Comparison of ENCODE assay signal across 28 mouse cellular contexts in genomic region chr2:27059187-27059586, GRCm38 (mm10). TPM values are rescaled to one million over a fixed set of nuclear protein-coding genes. Genes with fewer than 3 reads are reported as not detected.
DNase-seq lines count a peak whose midpoint lies in the region; ATAC-seq and TF ChIP-seq lines count a peak whose summit lies in the region.
"Had no signal": no experiment of that assay in that cellular context is flagged by ENCODE, and none has a peak within 500 bp of the region (broad histone marks: within the 10 kb centered on the region; RNA-seq: fewer than 3 reads in every experiment).

No protein-coding gene starts in this region.

- peak overlapping the region; percentile 36; the same call in 1 of the 2 replicates for H3K4me2 ChIP-seq in intestine, embryonic 15.5 days (replicated peaks)
- H3K4me2 ChIP-seq in intestine, embryonic 16.5 days (ENCODE audit: low read depth, low read length), result no peak overlapping the region
- H3K4me2 ChIP-seq in limb, embryonic 13.5 days (replicated peaks), result peak overlapping the region; percentile 50
- H3K4me2 ChIP-seq in forebrain, embryonic 11.5 days (ENCODE audit: low read depth, low read length, severe bottlenecking), result no peak overlapping the region
- H3K4me2 ChIP-seq: heart, embryonic 15.5 days; kidney, embryonic 15.5 days; liver, embryonic 11.5 days had no signal

- ATAC-seq in intestine, embryonic 15.5 days, result no peak
- no peak for ATAC-seq in intestine, embryonic 16.5 days
- peak; percentile 48; the same call in 1 of the 2 replicates for ATAC-seq in limb, embryonic 13.5 days (ENCODE audit: low FRiP score, low read depth)
- no peak for ATAC-seq in forebrain, embryonic 11.5 days (replicated peaks; ENCODE audit: low FRiP score)
- ATAC-seq: activated CD4-positive, CD25-positive, alpha-beta regulatory T cell, adult 4 months; forebrain, embryonic 14.5 days; hindbrain, postnatal 0 days; liver, postnatal 0 days had no signal

- no peak for TF ChIP-seq POLR2A in brain, embryonic 14.5 days (IDR thresholded peaks at IDR 0.05; ENCODE audit: borderline replicate concordance, extremely low read depth, insufficient read depth, insufficient read length, poor library complexity, severe bottlenecking)

- no peaks in the 10 kb centered on the region for H3K36me3 ChIP-seq in intestine, embryonic 15.5 days
- H3K36me3 ChIP-seq in intestine, embryonic 16.5 days (ENCODE audit: control insufficient read depth, insufficient read depth, low read length), result no peaks in the 10 kb centered on the region
- no peaks in the 10 kb centered on the region for H3K36me3 ChIP-seq in limb, embryonic 13.5 days
- no peaks in the 10 kb centered on the region for H3K36me3 ChIP-seq in forebrain, embryonic 11.5 days (ENCODE audit: control insufficient read depth, insufficient read depth, low read length)
- H3K36me3 ChIP-seq: heart, embryonic 15.5 days; kidney, embryonic 15.5 days; neural tube, embryonic 12.5 days had no signal

- H3K4me3 ChIP-seq in intestine, embryonic 15.5 days (replicated peaks), result no peak overlapping the region
- no peak overlapping the region for H3K4me3 ChIP-seq in intestine, embryonic 16.5 days (ENCODE audit: low read length)
- no peak overlapping the region for H3K4me3 ChIP-seq in limb, embryonic 13.5 days
- no peak overlapping the region for H3K4me3 ChIP-seq in forebrain, embryonic 11.5 days (ENCODE audit: low read depth, low read length)
- H3K4me3 ChIP-seq: erythroblast, embryonic 14.5 days; heart, embryonic 15.5 days; kidney, embryonic 15.5 days; megakaryocyte, embryonic 14.5 days; neural tube, embryonic 12.5 days had no signal

- no peaks in the 10 kb centered on the region for H3K27me3 ChIP-seq in intestine, embryonic 15.5 days (replicated peaks)
- H3K27me3 ChIP-seq in intestine, embryonic 16.5 days (replicated peaks; ENCODE audit: control insufficient read depth, insufficient read depth, low read length), result no peaks in the 10 kb centered on the region
- no peaks in the 10 kb centered on the region for H3K27me3 ChIP-seq in limb, embryonic 13.5 days
- H3K27me3 ChIP-seq in forebrain, embryonic 11.5 days (ENCODE audit: control insufficient read depth, insufficient read depth, low read length), result no peaks in the 10 kb centered on the region
- H3K27me3 ChIP-seq: heart, embryonic 15.5 days; kidney, embryonic 15.5 days; neural tube, embryonic 12.5 days had no signal

- H3K4me1 ChIP-seq in intestine, embryonic 15.5 days (replicated peaks), result peaks cover 13% of the 10 kb centered on the region
- H3K4me1 ChIP-seq in intestine, embryonic 16.5 days (ENCODE audit: control insufficient read depth, insufficient read depth, low read length), result peaks cover 10% of the 10 kb centered on the region
- H3K4me1 ChIP-seq in limb, embryonic 13.5 days, result peaks cover 37% of the 10 kb centered on the region
- H3K4me1 ChIP-seq in forebrain, embryonic 11.5 days (replicated peaks; ENCODE audit: control insufficient read depth, insufficient read depth, low read length), result no peaks in the 10 kb centered on the region
- H3K4me1 ChIP-seq: megakaryocyte, embryonic 14.5 days had no signal

- no peak overlapping the region for H3K27ac ChIP-seq in intestine, embryonic 15.5 days
- no peak overlapping the region for H3K27ac ChIP-seq in intestine, embryonic 16.5 days (ENCODE audit: low read length)
- peak overlapping the region; percentile 75 for H3K27ac ChIP-seq in limb, embryonic 13.5 days
- H3K27ac ChIP-seq in forebrain, embryonic 11.5 days (ENCODE audit: low read depth, low read length), result no peak overlapping the region
- H3K27ac ChIP-seq: heart, embryonic 15.5 days; hindbrain, postnatal 0 days; kidney, embryonic 15.5 days; neural tube, embryonic 12.5 days had no signal

- peak; percentile 28 for DNase-seq in NIH3T3 (ENCODE audit: low read depth)
- DNase-seq in brain, embryonic 14.5 days (ENCODE audit: low read depth), result peak; percentile 16
- no peak for DNase-seq in frontal cortex, postnatal 10 days (ENCODE audit: low spot score in 2 of 2)
- DNase-seq in gastrocnemius, postnatal 10 days, result no peak
- DNase-seq in forebrain, embryonic 11.5 days (ENCODE audit: low spot score), result no peak
- DNase-seq: adrenal gland, postnatal 25 days; cerebellum, adult 9-10 months; heart, adult 18-20 months; kidney, adult 11 months; liver, postnatal 0 days; midbrain, embryonic 14.5 days; right cerebral cortex, postnatal 25 days; spleen, adult 18-20 months; thymus, postnatal 25 days had no signal

- 65% methylated on average over 9 of the region's 9 CpGs for WGBS in intestine, embryonic 15.5 days
- 68% methylated on average over 9 of the region's 9 CpGs for WGBS in intestine, embryonic 16.5 days
- 68% methylated on average over 9 of the region's 9 CpGs for WGBS in limb, embryonic 13.5 days
- WGBS in forebrain, embryonic 11.5 days, result 92% methylated on average over 9 of the region's 9 CpGs

- no peak for TF ChIP-seq CTCF in brain, embryonic 14.5 days (IDR thresholded peaks at IDR 0.05; ENCODE audit: borderline replicate concordance, extremely low read depth, insufficient read depth, insufficient read length)

- H3K9ac ChIP-seq in intestine, embryonic 15.5 days, result no peak overlapping the region
- H3K9ac ChIP-seq in intestine, embryonic 16.5 days (ENCODE audit: low read depth, low read length), result no peak overlapping the region
- H3K9ac ChIP-seq in limb, embryonic 13.5 days, result no peak overlapping the region
- no peak overlapping the region for H3K9ac ChIP-seq in forebrain, embryonic 11.5 days (ENCODE audit: low read length)
- H3K9ac ChIP-seq: heart, embryonic 15.5 days; kidney, embryonic 15.5 days; liver, postnatal 0 days; neural tube, embryonic 12.5 days had no signal

- H3K9me3 ChIP-seq in intestine, embryonic 15.5 days, result no peaks in the 10 kb centered on the region
- H3K9me3 ChIP-seq in intestine, embryonic 16.5 days (ENCODE audit: control insufficient read depth, low read length), result no peaks in the 10 kb centered on the region
- no peaks in the 10 kb centered on the region for H3K9me3 ChIP-seq in limb, embryonic 13.5 days
- no peaks in the 10 kb centered on the region for H3K9me3 ChIP-seq in forebrain, embryonic 11.5 days (ENCODE audit: control insufficient read depth, low read length)
- H3K9me3 ChIP-seq: heart, embryonic 15.5 days; kidney, embryonic 15.5 days; megakaryocyte, embryonic 14.5 days; neural tube, embryonic 12.5 days had no signal

RNA-seq across cellular contexts. Expression of gene Mymk, which starts 12.8 kb away (rescaled TPM):
- 0.15 and 0.24 TPM in 2 replicates for polyA plus RNA-seq in intestine, embryonic 15.5 days (2015; fragmentation: Nextera tagmentation; extraction: Ambion mirVana)
- 0.12 and 0.22 TPM in 2 replicates for polyA plus RNA-seq in intestine, embryonic 16.5 days (2015; fragmentation: Nextera tagmentation; extraction: Ambion mirVana)
- polyA plus RNA-seq in brain, embryonic 14.5 days (2012; rRNA removed), result 0.26 and 0.73 TPM in 2 replicates
- polyA plus RNA-seq in limb, embryonic 13.5 days (2015; fragmentation: Nextera tagmentation; extraction: Ambion mirVana), result 43.3 and 49.0 TPM in 2 replicates
- total RNA-seq in gastrocnemius, postnatal 10 days (2021), result 10 to 100 TPM; 51.6 to 58.5 TPM
- polyA plus RNA-seq in forebrain, embryonic 11.5 days (2014; fragmentation: Nextera tagmentation; extraction: Ambion mirVana), result not detected in 2 replicates
- total RNA-seq: adrenal gland, postnatal 25 days; heart, adult 18-20 months; hematopoietic stem cell, adult 5-6 weeks; hindbrain, postnatal 0 days; MEL had no signal
- polyA plus RNA-seq: activated CD4-positive, CD25-positive, alpha-beta regulatory T cell, adult 4 months; erythroblast, embryonic 14.5 days; forebrain, embryonic 14.5 days; liver, postnatal 0 days; midbrain, embryonic 14.5 days had no signal

RNA-seq across cellular contexts. Expression of gene Adamtsl2, which starts 20.0 kb away (rescaled TPM):
- polyA plus RNA-seq in intestine, embryonic 15.5 days (2015; fragmentation: Nextera tagmentation; extraction: Ambion mirVana), result 2.0 and 2.2 TPM in 2 replicates
- 1.7 and 2.1 TPM in 2 replicates for polyA plus RNA-seq in intestine, embryonic 16.5 days (2015; fragmentation: Nextera tagmentation; extraction: Ambion mirVana)
- 12.1 and 14.3 TPM in 2 replicates for polyA plus RNA-seq in brain, embryonic 14.5 days (2012; rRNA removed)
- 13.3 and 13.8 TPM in 2 replicates for polyA plus RNA-seq in limb, embryonic 13.5 days (2015; fragmentation: Nextera tagmentation; extraction: Ambion mirVana)
- total RNA-seq in gastrocnemius, postnatal 10 days (2021), result 1 to 10 TPM; 3.1 to 4.8 TPM
- 4.0 and 4.4 TPM in 2 replicates for polyA plus RNA-seq in forebrain, embryonic 11.5 days (2014; fragmentation: Nextera tagmentation; extraction: Ambion mirVana)
- total RNA-seq: hematopoietic stem cell, adult 5-6 weeks; MEL had no signal
- polyA plus RNA-seq: activated CD4-positive, CD25-positive, alpha-beta regulatory T cell, adult 4 months; erythroblast, embryonic 14.5 days had no signal

RNA-seq across cellular contexts. Expression of gene Slc2a6, which starts 31.4 kb away (rescaled TPM):
- polyA plus RNA-seq in intestine, embryonic 15.5 days (2015; fragmentation: Nextera tagmentation; extraction: Ambion mirVana), result 0.97 and 1.3 TPM in 2 replicates
- polyA plus RNA-seq in intestine, embryonic 16.5 days (2015; fragmentation: Nextera tagmentation; extraction: Ambion mirVana), result 0.84 and 1.0 TPM in 2 replicates
- polyA plus RNA-seq in brain, embryonic 14.5 days (2012; rRNA removed), result 7.2 and 8.2 TPM in 2 replicates
- 0.75 and 0.77 TPM in 2 replicates for polyA plus RNA-seq in limb, embryonic 13.5 days (2015; fragmentation: Nextera tagmentation; extraction: Ambion mirVana)
- under 1 TPM; 0.16 to 0.27 TPM for total RNA-seq in gastrocnemius, postnatal 10 days (2021)
- polyA plus RNA-seq in forebrain, embryonic 11.5 days (2014; fragmentation: Nextera tagmentation; extraction: Ambion mirVana), result 1.3 and 2.2 TPM in 2 replicates

RNA-seq across cellular contexts. Expression of gene Cacfd1, which starts 49.5 kb away (rescaled TPM):
- polyA plus RNA-seq in intestine, embryonic 15.5 days (2015; fragmentation: Nextera tagmentation; extraction: Ambion mirVana), result 49.0 and 60.5 TPM in 2 replicates
- 52.9 and 54.3 TPM in 2 replicates for polyA plus RNA-seq in intestine, embryonic 16.5 days (2015; fragmentation: Nextera tagmentation; extraction: Ambion mirVana)
- polyA plus RNA-seq in brain, embryonic 14.5 days (2012; rRNA removed), result 95.9 and 110 TPM in 2 replicates
- 96.3 and 102 TPM in 2 replicates for polyA plus RNA-seq in limb, embryonic 13.5 days (2015; fragmentation: Nextera tagmentation; extraction: Ambion mirVana)
- total RNA-seq in gastrocnemius, postnatal 10 days (2021), result 10 to 100 TPM; 24.0 to 26.2 TPM
- 103 and 109 TPM in 2 replicates for polyA plus RNA-seq in forebrain, embryonic 11.5 days (2014; fragmentation: Nextera tagmentation; extraction: Ambion mirVana)

Comparison
In these comparisons a context has a peak if more than half of its experiments do, and no peak if none do; other contexts are left out.
1. H3K4me2 ChIP-seq: peak in intestine, embryonic 15.5 days (single experiment) and limb, embryonic 13.5 days (single experiment); none in intestine, embryonic 16.5 days (single experiment) and forebrain, embryonic 11.5 days (single experiment).
2. DNase-seq: peak in NIH3T3 (single experiment) and brain, embryonic 14.5 days (single experiment); none in frontal cortex, postnatal 10 days (0 of 2), gastrocnemius, postnatal 10 days (single experiment) and forebrain, embryonic 11.5 days (single experiment).
3. RNA of gene Mymk, which starts 12.8 kb away (polyA plus RNA-seq): 43.3 to 49.0 TPM in limb, embryonic 13.5 days; 0.26 to 0.73 TPM in brain, embryonic 14.5 days, 0.15 to 0.24 TPM in intestine, embryonic 15.5 days, 0.12 to 0.22 TPM in intestine, embryonic 16.5 days and not detected in forebrain, embryonic 11.5 days; every median in the first group is over 10 times any median in the second.